Mouse (Mus musculus) heart, embryonic 15.5 days (tissue): ENCODE measurements around the gene Kcns1. TPM values are rescaled to one million over a fixed set of nuclear protein-coding genes. Genes with fewer than 3 reads are reported as not detected.

Source experiments
- ATAC-seq: fragments of 200-750 bp; cut with Nextera tagmentation; replicated peaks from 2 replicates; pipeline ENCODE4 v1.8.0; 2017; ENCODE audit warnings: low read depth, moderate TSS enrichment; ENCODE audit not compliant: insufficient number of reproducible peaks, insufficient read depth, low FRiP score
- H3K27ac ChIP-seq: fragments of 300-500 bp; sonication (generic); 2 replicates; pipeline ENCODE4 v1.5.1; 2015; ENCODE audit warnings: mild to moderate bottlenecking, inconsistent platforms
- H3K27me3 ChIP-seq: fragments of 300-500 bp; sonication (generic); 2 replicates; pipeline ENCODE4 v1.6.1; 2015; ENCODE audit warnings: inconsistent platforms
- H3K36me3 ChIP-seq: fragments of 300-500 bp; sonication (generic); 2 replicates; pipeline ENCODE4 v1.6.1; 2015; ENCODE audit warnings: mild to moderate bottlenecking, inconsistent platforms
- H3K4me1 ChIP-seq: fragments of 300-500 bp; sonication (generic); replicated peaks from 2 replicates; pipeline ENCODE4 v1.6.1; 2015; ENCODE audit warnings: inconsistent platforms
- H3K4me2 ChIP-seq: fragments of 300-500 bp; sonication (generic); 2 replicates; pipeline ENCODE4 v1.6.1; 2015; ENCODE audit warnings: inconsistent platforms, mild to moderate bottlenecking, moderate library complexity
- H3K4me3 ChIP-seq: fragments of 300-500 bp; sonication (generic); 2 replicates; pipeline ENCODE4 v1.5.1; 2015; ENCODE audit warnings: mild to moderate bottlenecking, inconsistent platforms
- H3K9ac ChIP-seq: fragments of 300-500 bp; sonication (generic); 2 replicates; pipeline ENCODE4 v1.6.1; 2015; ENCODE audit warnings: mild to moderate bottlenecking, inconsistent platforms
- H3K9me3 ChIP-seq: fragments of 300-500 bp; sonication (generic); replicated peaks from 2 replicates; pipeline ENCODE4 v1.6.1; 2016; ENCODE audit warnings: inconsistent platforms
- WGBS: fragments of 180-500 bp; shearing (Covaris S2); methylation state at CpG from one replicate; pipeline ENCODE4 v1.1.7; 2015; ENCODE audit warnings: mixed read lengths; 5-methylcytosine and 5-hydroxymethylcytosine counted together
- polyA plus RNA-seq: library from polyadenylated mRNA; unstranded; fragments of >200 nt; fragmentation: Nextera tagmentation; extraction: Ambion mirVana; gene quantifications from 2 replicates; pipeline ENCODE4 v1.2.1, GENCODE M21; 2015

The Kcns1 gene
- polyA plus RNA-seq, 1 experiment from 2014 or later: 0.24 TPM

- 74% methylated on average over 5 of the region's 5 CpGs for WGBS
- no peaks in the 10 kb centered on the region for H3K4me1 ChIP-seq
Measured at GRCm38 (mm10) chr2:164123169-164123766, 47.6 kb downstream of the Kcns1 start.

DNA sequence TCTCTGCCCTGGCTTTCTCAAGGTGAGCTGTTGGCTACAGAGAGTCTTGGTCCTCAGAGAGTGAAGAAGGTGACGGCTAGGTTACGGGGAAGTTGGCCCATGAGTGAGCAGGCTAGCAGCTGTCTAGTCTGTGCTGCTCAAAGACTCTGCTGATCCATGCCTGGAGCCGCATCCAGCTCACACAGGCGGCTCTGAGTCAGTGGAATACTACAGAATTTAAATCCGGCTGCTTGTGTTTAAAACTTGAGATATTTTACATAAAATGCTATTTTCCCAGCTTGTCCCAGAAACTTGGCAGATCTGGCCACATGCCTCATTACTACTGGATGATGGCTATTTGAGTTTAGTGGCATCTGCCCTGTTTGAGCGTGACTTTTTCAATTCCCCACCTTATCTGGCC lies 51.4 kb downstream of the Kcns1 start:
- no peak for ATAC-seq
- Histone ChIP-seq H3K9me3 (no peaks in the 10 kb centered on the region), H3K4me1 (no peaks in the 10 kb centered on the region), H3K36me3 (peaks cover 19% of the 10 kb centered on the region), H3K4me2 (no peak overlapping the region), H3K27me3 (no peaks in the 10 kb centered on the region), H3K9ac (no peak overlapping the region), H3K4me3 (no peak overlapping the region), H3K27ac (no peak overlapping the region)
- whole genome bisulfite sequencing: 90% methylated on average over 6 of the region's 6 CpGs

More at GRCm38 (mm10) chr2:164123169-164123766, 47.6 kb downstream of the Kcns1 start:
- Histone ChIP-seq H3K27ac (no peak overlapping the region), H3K9ac (no peak overlapping the region), H3K4me2 (no peak overlapping the region), H3K36me3 (peaks cover 14% of the 10 kb centered on the region), H3K4me3 (no peak overlapping the region), H3K27me3 (no peaks in the 10 kb centered on the region), H3K9me3 (no peaks in the 10 kb centered on the region)
- ATAC-seq: no peak

GRCm38 (mm10) chr2:164115531-164115930 lies 55.4 kb downstream of the Kcns1 start:
- H3K27me3 ChIP-seq: no peaks in the 10 kb centered on the region

GRCm38 (mm10) chr2:164114051-164114450 lies 56.9 kb downstream of the Kcns1 start:
- Histone ChIP-seq H3K4me1 (no peaks in the 10 kb centered on the region; the same call in 1 of the 2 replicates), H3K27ac (no peak overlapping the region), H3K4me3 (no peak overlapping the region), H3K4me2 (no peak overlapping the region), H3K27me3 (no peaks in the 10 kb centered on the region), H3K36me3 (peaks cover 9% of the 10 kb centered on the region), H3K9me3 (no peaks in the 10 kb centered on the region), H3K9ac (no peak overlapping the region)
- no peak for ATAC-seq
- WGBS: 90% methylated on average over 6 of the region's 6 CpGs

More at GRCm38 (mm10) chr2:164115531-164115930, 55.4 kb downstream of the Kcns1 start:
- no peaks in the 10 kb centered on the region; the same call in 1 of the 2 replicates for H3K4me1 ChIP-seq
- ATAC-seq: no peak
- no peak overlapping the region for H3K4me3 ChIP-seq
- 81% methylated on average over 10 of the region's 10 CpGs for whole genome bisulfite sequencing
- no peak overlapping the region for H3K9ac ChIP-seq
- no peak overlapping the region for H3K27ac ChIP-seq
- peaks cover 19% of the 10 kb centered on the region for H3K36me3 ChIP-seq
- no peak overlapping the region for H3K4me2 ChIP-seq
- no peaks in the 10 kb centered on the region for H3K9me3 ChIP-seq

Other genes with a start within 250 kb of the Kcns1 start
- gene Ywhab, start 176.2 kb downstream of the Kcns1 start, polyA plus RNA-seq: 202 and 213 TPM in 2 replicates
- 0.92 and 1.1 TPM in 2 replicates for gene Pabpc1l, start 145.7 kb downstream of the Kcns1 start, polyA plus RNA-seq
- 11.8 and 13.7 TPM in 2 replicates for gene Stk4, start 100.8 kb downstream of the Kcns1 start, polyA plus RNA-seq
- gene Tomm34, start 99.9 kb downstream of the Kcns1 start, polyA plus RNA-seq: 42.8 and 51.8 TPM in 2 replicates
- not detected in 2 replicates for gene Wfdc5, start 11.6 kb upstream of the Kcns1 start, polyA plus RNA-seq
- gene Wfdc12, start 19.5 kb upstream of the Kcns1 start, polyA plus RNA-seq: not detected in 2 replicates
- gene Wfdc15a, start 29.0 kb upstream of the Kcns1 start, polyA plus RNA-seq: not detected in 2 replicates
- gene Wfdc15b, start 50.5 kb upstream of the Kcns1 start, polyA plus RNA-seq: not detected in 2 replicates
- not detected in 2 replicates for gene Svs2, start 67.4 kb upstream of the Kcns1 start, polyA plus RNA-seq
- gene Svs3b, start 85.5 kb upstream of the Kcns1 start, polyA plus RNA-seq: not detected in 2 replicates
- gene Svs4, start 107.3 kb upstream of the Kcns1 start, polyA plus RNA-seq: not detected in 2 replicates
- not detected in 2 replicates for gene Svs3a, start 118.2 kb upstream of the Kcns1 start, polyA plus RNA-seq
- not detected in 2 replicates for gene Svs6, start 145.6 kb upstream of the Kcns1 start, polyA plus RNA-seq
- gene Svs5, start 161.6 kb upstream of the Kcns1 start, polyA plus RNA-seq: not detected in 2 replicates
- 1.3 and 1.6 TPM in 2 replicates for gene Slpi, start 218.0 kb upstream of the Kcns1 start, polyA plus RNA-seq
- gene Rbpjl, start 232.0 kb upstream of the Kcns1 start, polyA plus RNA-seq: 0.25 and 0.80 TPM in 2 replicates
- 8.4 and 14.9 TPM in 2 replicates for gene Matn4, start 234.0 kb upstream of the Kcns1 start, polyA plus RNA-seq